8 mouse cellular contexts compared by ENCODE assay signal in the genomic region with DNA sequence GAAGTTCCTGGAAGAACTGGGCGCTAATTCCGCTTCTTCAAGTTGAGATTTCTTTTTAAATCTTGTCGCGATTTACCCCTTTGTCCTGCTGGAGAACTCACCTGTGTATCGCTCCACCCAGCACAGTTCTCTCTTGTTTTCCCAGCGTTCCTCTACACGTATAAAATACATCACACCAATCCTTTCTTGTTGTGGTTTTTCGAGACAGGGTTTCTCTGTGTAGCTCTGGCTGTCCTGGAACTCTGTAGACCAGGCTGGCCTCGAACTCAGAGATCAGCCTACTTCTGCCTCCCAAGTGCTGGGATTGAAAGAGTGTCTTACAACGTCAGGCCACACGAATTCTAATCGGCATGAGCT. TPM values are rescaled to one million over a fixed set of nuclear protein-coding genes. Genes with fewer than 3 reads are reported as not detected.
DNase-seq lines count a peak whose midpoint lies in the region; ATAC-seq and TF ChIP-seq lines count a peak whose summit lies in the region.

No protein-coding gene starts in this region.

- DNase-seq in spleen, adult 2 months (ENCODE audit: low read depth in 1 of 2, low spot score in 2 of 2) = no peak
- no peak for DNase-seq in spleen, postnatal 36 days (ENCODE audit: low spot score in 2 of 2)
- DNase-seq in c-Kit-positive CD71-positive TER-119-positive erythroid progenitor cells, embryonic 14.5 days (ENCODE audit: low spot score) = no peak
- no peak for DNase-seq in frontal cortex, postnatal 10 days (ENCODE audit: low spot score in 2 of 2)

- no peak for ATAC-seq in erythroblast, adult 5-6 weeks (replicated peaks; ENCODE audit: low FRiP score, poor library complexity, severe bottlenecking)
- ATAC-seq in limb, embryonic 13.5 days (ENCODE audit: low FRiP score, low read depth) = no peak
- ATAC-seq in stomach, embryonic 14.5 days (ENCODE audit: insufficient number of reproducible peaks, insufficient read depth, low FRiP score, low read depth) = no peak

- H3K4me3 ChIP-seq in erythroblast, embryonic 14.5 days (replicated peaks) = peak overlapping the region; percentile 75
- H3K4me3 ChIP-seq in spleen, adult 2 months (ENCODE audit: extremely low read depth, insufficient read depth, insufficient read length) = peak overlapping the region; percentile 98; the same call in 1 of the 2 replicates
- H3K4me3 ChIP-seq in limb, embryonic 13.5 days = peak overlapping the region; percentile 88
- peak overlapping the region; percentile 73 for H3K4me3 ChIP-seq in stomach, embryonic 14.5 days (ENCODE audit: low read depth, low read length)

- no peaks in the 10 kb centered on the region for H3K9me3 ChIP-seq in erythroblast, embryonic 14.5 days (ENCODE audit: control insufficient read depth, low read length)
- H3K9me3 ChIP-seq in limb, embryonic 13.5 days = no peaks in the 10 kb centered on the region
- no peaks in the 10 kb centered on the region for H3K9me3 ChIP-seq in stomach, embryonic 14.5 days (ENCODE audit: control insufficient read depth, low read depth, low read length)

- peaks cover 35% of the 10 kb centered on the region for H3K4me1 ChIP-seq in erythroblast, embryonic 14.5 days (ENCODE audit: control insufficient read depth)
- H3K4me1 ChIP-seq in spleen, adult 2 months (ENCODE audit: control insufficient read depth, insufficient read depth, insufficient read length) = no peaks in the 10 kb centered on the region; the same call in none of the 2 replicates
- H3K4me1 ChIP-seq in limb, embryonic 13.5 days = peaks cover 10% of the 10 kb centered on the region
- H3K4me1 ChIP-seq in stomach, embryonic 14.5 days (ENCODE audit: control insufficient read depth, insufficient read depth, low read length) = peaks cover 5% of the 10 kb centered on the region; the same call in 1 of the 2 replicates

- no peak for TF ChIP-seq POLR2A in spleen, adult 2 months (IDR thresholded peaks at IDR 0.05; ENCODE audit: low read depth, low read length)

- TF ChIP-seq CTCF in spleen, adult 2 months (IDR thresholded peaks at IDR 0.05; ENCODE audit: extremely low read depth, insufficient read depth, insufficient read length, insufficient replicate concordance) = no peak

- peaks cover 39% of the 10 kb centered on the region for H3K36me3 ChIP-seq in erythroblast, embryonic 14.5 days (ENCODE audit: control insufficient read depth)
- H3K36me3 ChIP-seq in spleen, adult 2 months (ENCODE audit: control insufficient read depth, insufficient read depth, low read length) = peaks cover 10% of the 10 kb centered on the region
- H3K36me3 ChIP-seq in limb, embryonic 13.5 days = peaks cover 37% of the 10 kb centered on the region
- H3K36me3 ChIP-seq in stomach, embryonic 14.5 days (ENCODE audit: control insufficient read depth, insufficient read depth, low read length) = peaks cover 24% of the 10 kb centered on the region

- peak overlapping the region; percentile 88 for H3K9ac ChIP-seq in limb, embryonic 13.5 days
- peak overlapping the region; percentile 82 for H3K9ac ChIP-seq in stomach, embryonic 14.5 days (replicated peaks; ENCODE audit: low read depth, low read length)

- peak overlapping the region; percentile 93 for H3K4me2 ChIP-seq in limb, embryonic 13.5 days (replicated peaks)
- H3K4me2 ChIP-seq in stomach, embryonic 14.5 days (replicated peaks; ENCODE audit: low read depth, low read length) = peak overlapping the region; percentile 68

- H3K27ac ChIP-seq in spleen, adult 2 months (ENCODE audit: insufficient read depth, low read length) = peak overlapping the region; percentile 30; the same call in 1 of the 2 replicates
- H3K27ac ChIP-seq in limb, embryonic 13.5 days = peak overlapping the region; percentile 55; the same call in 1 of the 2 replicates
- peak overlapping the region; percentile 2; the same call in 1 of the 2 replicates for H3K27ac ChIP-seq in stomach, embryonic 14.5 days (ENCODE audit: low read length)

- 0 out of 2 replicates have a peak, but pooled peaks cover 2% of the 10 kb centered on the region for H3K27me3 ChIP-seq in erythroblast, embryonic 14.5 days (ENCODE audit: control insufficient read depth)
- H3K27me3 ChIP-seq in spleen, adult 2 months (ENCODE audit: control insufficient read depth, insufficient read depth, low read length) = no peaks in the 10 kb centered on the region
- no peaks in the 10 kb centered on the region for H3K27me3 ChIP-seq in limb, embryonic 13.5 days
- H3K27me3 ChIP-seq in stomach, embryonic 14.5 days (ENCODE audit: control insufficient read depth, insufficient read depth, low read length) = no peaks in the 10 kb centered on the region

- 38% methylated on average over 12 of the region's 12 CpGs for WGBS in spleen, adult 2 months
- 41% methylated on average over 12 of the region's 12 CpGs for WGBS in limb, embryonic 13.5 days
- WGBS in stomach, embryonic 14.5 days = 35% methylated on average over 12 of the region's 12 CpGs

RNA-seq across cellular contexts. Expression of gene Snrnp27, which starts 0.3 kb away (rescaled TPM):
- polyA plus RNA-seq in erythroblast, embryonic 14.5 days (2012) = 27.7 and 41.0 TPM in 2 replicates
- 22.4 and 32.1 TPM in 2 replicates for total RNA-seq in erythroblast, adult 5-6 weeks (2015; ENCODE audit: low replicate concordance)
- total RNA-seq in erythroblast, adult 5-6 weeks (2017; ENCODE audit: low replicate concordance) = 65.8 and 91.9 TPM in 2 replicates
- 4.4 and 4.5 TPM in 2 replicates for polyA plus RNA-seq in spleen, adult 2 months (2012; rRNA removed)
- polyA plus RNA-seq in limb, embryonic 13.5 days (2015; fragmentation: Nextera tagmentation; extraction: Ambion mirVana) = 124 and 137 TPM in 2 replicates
- polyA plus RNA-seq in stomach, embryonic 14.5 days (2014; fragmentation: Nextera tagmentation; extraction: Ambion mirVana) = 120 and 121 TPM in 2 replicates

RNA-seq across cellular contexts. Expression of gene Mxd1, which starts 15.7 kb away (rescaled TPM):
- polyA plus RNA-seq in erythroblast, embryonic 14.5 days (2012) = 11.9 and 12.6 TPM in 2 replicates
- total RNA-seq in erythroblast, adult 5-6 weeks (2015; ENCODE audit: low replicate concordance) = 323 and 336 TPM in 2 replicates
- total RNA-seq in erythroblast, adult 5-6 weeks (2017; ENCODE audit: low replicate concordance) = 573 and 620 TPM in 2 replicates
- polyA plus RNA-seq in spleen, adult 2 months (2012; rRNA removed) = 21.6 and 24.0 TPM in 2 replicates
- polyA plus RNA-seq in limb, embryonic 13.5 days (2015; fragmentation: Nextera tagmentation; extraction: Ambion mirVana) = 13.4 and 13.8 TPM in 2 replicates
- 10.8 and 10.9 TPM in 2 replicates for polyA plus RNA-seq in stomach, embryonic 14.5 days (2014; fragmentation: Nextera tagmentation; extraction: Ambion mirVana)

RNA-seq across cellular contexts. Expression of gene Gmcl1, which starts 48.5 kb away (rescaled TPM):
- polyA plus RNA-seq in erythroblast, embryonic 14.5 days (2012) = 0.19 and 1.0 TPM in 2 replicates
- total RNA-seq in erythroblast, adult 5-6 weeks (2015; ENCODE audit: low replicate concordance) = 4.4 and 9.0 TPM in 2 replicates
- 4.9 and 5.4 TPM in 2 replicates for total RNA-seq in erythroblast, adult 5-6 weeks (2017; ENCODE audit: low replicate concordance)
- 5.4 and 7.8 TPM in 2 replicates for polyA plus RNA-seq in spleen, adult 2 months (2012; rRNA removed)
- 40.0 and 41.5 TPM in 2 replicates for polyA plus RNA-seq in limb, embryonic 13.5 days (2015; fragmentation: Nextera tagmentation; extraction: Ambion mirVana)
- 30.9 and 39.8 TPM in 2 replicates for polyA plus RNA-seq in stomach, embryonic 14.5 days (2014; fragmentation: Nextera tagmentation; extraction: Ambion mirVana)

RNA-seq across cellular contexts. Expression of gene Asprv1, which starts 56.7 kb away (rescaled TPM):
- 0.03 TPM in 1 of 2 replicates, not detected in the other for polyA plus RNA-seq in erythroblast, embryonic 14.5 days (2012)
- 6.1 and 10.2 TPM in 2 replicates for total RNA-seq in erythroblast, adult 5-6 weeks (2015; ENCODE audit: low replicate concordance)
- 0.28 and 1.4 TPM in 2 replicates for total RNA-seq in erythroblast, adult 5-6 weeks (2017; ENCODE audit: low replicate concordance)
- 2.5 and 3.2 TPM in 2 replicates for polyA plus RNA-seq in spleen, adult 2 months (2012; rRNA removed)
- polyA plus RNA-seq in limb, embryonic 13.5 days (2015; fragmentation: Nextera tagmentation; extraction: Ambion mirVana) = 3.8 and 4.6 TPM in 2 replicates
- polyA plus RNA-seq in stomach, embryonic 14.5 days (2014; fragmentation: Nextera tagmentation; extraction: Ambion mirVana) = 3.1 and 5.4 TPM in 2 replicates

Comparison
In these comparisons a context has a peak if more than half of its experiments do, and no peak if none do; other contexts are left out.
1. H3K27ac ChIP-seq: peak in every context shown above with its lines; median percentile 55 in limb, embryonic 13.5 days; 30 in spleen, adult 2 months; 2 in stomach, embryonic 14.5 days.